Mouse (Mus musculus) bone marrow macrophage, adult 2 months (primary cell): ENCODE measurements around the gene Cd4.

Experiments used
- CTCF ChIP-seq: IDR thresholded peaks from 2 replicates; pipeline ENCODE4 v1.5.1; 2012; ENCODE audit warnings: low read depth, mild to moderate bottlenecking, low read length, moderate library complexity
- POLR2A ChIP-seq: IDR thresholded peaks from 2 replicates; pipeline ENCODE4 v1.6.1; 2012; ENCODE audit warnings: mild to moderate bottlenecking, low read depth, low read length, borderline replicate concordance

GRCm38 (mm10) chr6:124888555-124889125, 619 bp upstream of the Cd4 start:
- TF ChIP-seq POLR2A (no peak), CTCF (no peak)
